Mouse (Mus musculus) heart, embryonic 14.5 days (tissue): ENCODE data around the gene Mgat3. TPM values are rescaled to one million over a fixed set of nuclear protein-coding genes. Genes with fewer than 3 reads are reported as not detected.

Experiments
- ATAC-seq: fragments of 200-750 bp; cut with Nextera tagmentation; 2 replicates; pipeline ENCODE4 v1.8.0; 2017; ENCODE audit warnings: low read depth, moderate TSS enrichment; ENCODE audit not compliant: insufficient number of reproducible peaks, insufficient read depth, low FRiP score
- H3K27ac ChIP-seq, 2 experiments: fragments of 200-500 bp in 1 of 2; fragments of 300-500 bp in 1 of 2; sonication (generic) in 1 of 2; replicated peaks in 1 of 2; 2 replicates each; pipeline ENCODE4 v1.5.1; 2012 to 2014; ENCODE audit warnings: low read depth in 2 of 2, low read length in 2 of 2, control low read depth in 1 of 2, mild to moderate bottlenecking in 1 of 2, mixed read lengths in 1 of 2; ENCODE audit not compliant: control insufficient read depth in 1 of 2, insufficient read depth in 1 of 2
- H3K27me3 ChIP-seq: fragments of 300-500 bp; sonication (generic); 2 replicates; pipeline ENCODE4 v1.6.1; 2014; ENCODE audit warnings: mild to moderate bottlenecking, low read length, control low read depth; ENCODE audit not compliant: control insufficient read depth, insufficient read depth
- H3K36me3 ChIP-seq: fragments of 300-500 bp; sonication (generic); 2 replicates; pipeline ENCODE4 v1.6.1; 2014; ENCODE audit warnings: mild to moderate bottlenecking, control low read depth, low read length, mixed read lengths; ENCODE audit not compliant: control insufficient read depth, insufficient read depth
- H3K4me1 ChIP-seq, 2 experiments: fragments of 200-500 bp in 1 of 2; fragments of 300-500 bp in 1 of 2; sonication (generic) in 1 of 2; 2 replicates each; pipeline ENCODE4 v1.6.1; 2012 to 2014; ENCODE audit warnings: low read length in 2 of 2, control low read depth in 1 of 2, mixed read lengths in 1 of 2; ENCODE audit not compliant: control insufficient read depth in 2 of 2, insufficient read depth in 2 of 2
- H3K4me2 ChIP-seq: fragments of 300-500 bp; sonication (generic); 2 replicates; pipeline ENCODE4 v1.6.1; 2014; ENCODE audit warnings: mild to moderate bottlenecking, low read length
- H3K4me3 ChIP-seq, 2 experiments: fragments of 200-500 bp in 1 of 2; fragments of 300-500 bp in 1 of 2; sonication (generic) in 1 of 2; 2 replicates each; pipeline ENCODE4 v1.5.1; 2012 to 2014; ENCODE audit warnings: low read length in 2 of 2, mild to moderate bottlenecking in 2 of 2, control low read depth in 1 of 2, low read depth in 1 of 2, moderate library complexity in 1 of 2; ENCODE audit not compliant: control insufficient read depth in 1 of 2, insufficient read depth in 1 of 2
- H3K9ac ChIP-seq: fragments of 300-500 bp; sonication (generic); 2 replicates; pipeline ENCODE4 v1.6.1; 2014; ENCODE audit warnings: mild to moderate bottlenecking, low read length
- H3K9me3 ChIP-seq: fragments of 300-500 bp; sonication (generic); 2 replicates; pipeline ENCODE4 v1.6.1; 2016; ENCODE audit warnings: low read length, control low read depth; ENCODE audit not compliant: control insufficient read depth
- WGBS: fragments of 180-500 bp; shearing (Covaris S2); extraction: QIAGEN DNeasy Blood & Tissue Kit; methylation state at CpG from one replicate; pipeline ENCODE4 v1.1.7; 2014; 5-methylcytosine and 5-hydroxymethylcytosine counted together
- polyA plus RNA-seq: library from polyadenylated mRNA; unstranded; fragments of >200 nt; fragmentation: Nextera tagmentation; extraction: Ambion mirVana; gene quantifications from 2 replicates; pipeline ENCODE4 v1.2.1, GENCODE M21; 2014

Mgat3 gene
- polyA plus RNA-seq, 1 experiment from 2014 or later, result 1.9 TPM

DNA sequence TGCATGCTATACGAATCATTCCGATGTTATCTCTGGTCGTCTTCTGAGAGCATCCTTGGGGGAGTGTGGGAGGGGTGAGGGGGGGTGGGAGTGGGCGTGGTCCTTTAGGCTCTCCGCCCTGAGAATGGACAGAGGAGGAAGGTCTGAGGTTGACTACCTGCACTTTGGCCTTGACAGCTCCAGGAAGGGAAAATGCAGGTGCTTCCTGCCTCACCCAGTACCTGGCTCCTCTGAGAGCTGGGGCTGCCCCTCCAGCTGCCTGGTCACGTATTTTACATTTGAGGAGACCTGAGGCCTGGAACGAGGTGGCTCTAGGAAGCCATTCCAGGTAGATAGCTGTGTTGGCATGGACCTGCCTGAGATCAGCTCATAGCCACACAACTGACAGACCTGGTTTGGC, 19.3 kb downstream of the Mgat3 start:
- Histone ChIP-seq H3K9me3 (no peaks in the 10 kb centered on the region), H3K4me1 (no peaks in the 10 kb centered on the region), H3K27me3 (no peaks in the 10 kb centered on the region), H3K36me3 (no peaks in the 10 kb centered on the region), H3K9ac (no peak overlapping the region), H3K4me2 (no peak overlapping the region), H3K27ac (no peak overlapping the region), H3K4me3 (no peak overlapping the region)
- WGBS, result 70% methylated on average over 7 of the region's 7 CpGs
- ATAC-seq, result no peak

DNA sequence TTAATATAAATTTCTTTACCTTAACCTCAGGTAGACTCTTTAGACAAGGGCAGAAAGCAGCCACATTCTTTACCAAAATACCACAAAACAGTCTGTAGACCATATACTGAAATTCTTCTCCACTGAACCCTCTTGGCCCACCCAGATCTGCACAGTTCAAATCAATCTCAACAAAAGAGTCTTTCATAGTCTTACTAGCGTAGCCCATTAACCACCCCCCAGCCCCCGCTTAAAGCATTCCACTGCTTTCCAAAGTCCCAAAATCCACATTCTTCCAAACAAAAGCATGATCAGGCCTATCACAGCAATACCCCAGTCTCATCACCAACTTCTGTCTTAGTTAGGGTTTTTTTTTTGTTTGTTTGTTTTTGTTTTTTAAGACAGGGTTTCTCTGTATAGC, 26.0 kb downstream of the Mgat3 start:
- Histone ChIP-seq H3K27me3 (no peaks in the 10 kb centered on the region), H3K9me3 (no peaks in the 10 kb centered on the region), H3K9ac (no peak overlapping the region), H3K4me3 (no peak overlapping the region), H3K27ac (no peak overlapping the region), H3K4me1 (no peaks in the 10 kb centered on the region), H3K36me3 (no peaks in the 10 kb centered on the region), H3K4me2 (no peak overlapping the region)
- ATAC-seq, result no peak
- WGBS, result 73% methylated on average over 2 of the region's 2 CpGs

DNA sequence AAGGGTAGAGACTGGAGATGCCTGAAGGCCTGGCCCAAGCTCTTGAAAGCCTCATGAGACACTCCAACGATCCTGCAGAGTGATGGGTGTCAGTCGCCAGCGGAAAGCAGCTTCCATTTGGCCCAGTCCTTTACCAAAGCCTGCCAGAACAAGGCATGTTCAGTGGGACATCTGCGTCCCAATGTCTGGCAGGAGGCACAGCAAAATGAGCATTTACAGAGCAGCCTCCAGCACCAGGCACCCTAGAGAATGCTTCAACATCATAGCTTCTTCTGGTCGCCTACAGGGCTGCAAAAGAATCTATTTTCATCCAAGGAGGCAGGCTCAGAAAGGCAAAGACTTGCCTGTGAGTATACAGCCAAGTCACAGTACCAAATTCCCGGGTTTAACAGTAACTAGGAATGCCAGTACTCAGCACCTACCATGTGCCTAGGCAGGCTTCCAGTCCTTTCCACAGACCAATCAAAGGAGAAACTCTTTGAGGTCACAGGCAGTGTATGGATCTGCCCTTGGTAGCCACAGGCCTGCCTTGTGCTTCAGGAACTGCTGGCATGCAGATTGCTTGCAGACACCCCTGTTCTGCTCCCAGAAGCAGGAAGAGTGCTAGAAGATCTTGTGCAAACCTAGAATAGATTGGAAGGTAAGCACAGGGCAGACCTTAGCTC, 28.7 kb downstream of the Mgat3 start:
- no peaks in the 10 kb centered on the region for H3K4me1 ChIP-seq
- H3K36me3 ChIP-seq, result no peaks in the 10 kb centered on the region
- ATAC-seq, result no peak
- no peak overlapping the region for H3K4me3 ChIP-seq
- no peak overlapping the region for H3K27ac ChIP-seq
- H3K9me3 ChIP-seq, result no peaks in the 10 kb centered on the region
- H3K27me3 ChIP-seq, result no peaks in the 10 kb centered on the region
- no peak overlapping the region for H3K9ac ChIP-seq
- H3K4me2 ChIP-seq, result no peak overlapping the region
- 68% methylated on average over 6 of the region's 6 CpGs for WGBS

DNA sequence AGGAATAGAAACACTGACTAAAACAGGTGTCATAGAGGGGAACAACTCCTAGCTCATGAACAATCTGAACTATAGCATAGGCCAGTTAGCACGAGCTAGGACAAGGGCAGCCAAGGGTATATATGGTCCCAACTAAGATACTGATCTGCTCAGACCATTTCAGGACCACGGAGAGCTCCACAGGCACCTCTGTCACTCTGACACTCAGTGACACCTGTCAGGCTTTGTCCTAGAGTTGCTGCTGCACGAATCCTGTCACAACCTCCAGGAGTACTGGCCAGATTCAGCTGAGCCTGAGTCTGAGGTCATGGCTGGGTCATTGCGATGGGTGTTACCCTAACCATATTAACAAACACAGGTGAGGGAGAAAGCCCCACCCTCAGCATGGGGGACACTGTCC, 29.9 kb downstream of the Mgat3 start:
- Histone ChIP-seq H3K9me3 (no peaks in the 10 kb centered on the region), H3K27ac (no peak overlapping the region), H3K9ac (no peak overlapping the region), H3K27me3 (no peaks in the 10 kb centered on the region), H3K36me3 (no peaks in the 10 kb centered on the region), H3K4me2 (no peak overlapping the region), H3K4me3 (no peak overlapping the region), H3K4me1 (no peaks in the 10 kb centered on the region)
- no peak for ATAC-seq
- WGBS, result 26% methylated on average over 4 of the region's 4 CpGs

DNA sequence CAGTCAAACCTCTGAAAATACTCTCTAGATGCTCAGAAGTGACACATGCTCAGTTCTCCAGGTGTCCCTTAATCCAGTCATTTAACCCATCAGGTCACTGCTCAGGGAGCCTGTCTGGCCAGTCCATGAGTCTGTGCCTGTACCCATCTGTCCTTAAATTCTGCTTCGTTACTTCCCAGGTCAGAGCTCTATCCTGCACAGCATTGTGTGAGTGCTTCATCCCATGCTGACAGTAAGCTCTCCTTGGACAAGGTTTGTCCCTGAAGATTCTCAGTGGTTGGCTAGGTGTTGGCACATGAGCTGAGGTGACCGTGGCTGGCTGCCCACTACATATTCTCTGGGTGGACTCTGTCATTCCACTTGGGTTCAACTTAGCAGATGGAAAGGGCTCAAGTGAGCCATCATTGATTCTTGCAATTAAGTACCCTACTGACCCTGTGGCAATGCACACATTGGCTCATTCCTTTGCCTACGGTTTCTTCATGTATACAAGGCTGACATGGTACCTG, 32.6 kb downstream of the Mgat3 start:
- H3K4me3 ChIP-seq, result no peak overlapping the region
- no peak for ATAC-seq
- WGBS, result 79% methylated on average over 3 of the region's 3 CpGs
- H3K4me1 ChIP-seq, result no peaks in the 10 kb centered on the region
- H3K9me3 ChIP-seq, result no peaks in the 10 kb centered on the region
- H3K4me2 ChIP-seq, result no peak overlapping the region
- H3K27me3 ChIP-seq, result no peaks in the 10 kb centered on the region
- H3K9ac ChIP-seq, result no peak overlapping the region
- H3K27ac ChIP-seq, result no peak overlapping the region
- H3K36me3 ChIP-seq, result no peaks in the 10 kb centered on the region

- no peaks in the 10 kb centered on the region for H3K27me3 ChIP-seq
- no peak overlapping the region for H3K9ac ChIP-seq
- H3K4me3 ChIP-seq, result no peak overlapping the region
- H3K27ac ChIP-seq, result no peak overlapping the region
- H3K4me1 ChIP-seq, result no peaks in the 10 kb centered on the region
- ATAC-seq, result no peak
- no peak overlapping the region for H3K4me2 ChIP-seq
- H3K36me3 ChIP-seq, result no peaks in the 10 kb centered on the region
- 45% methylated on average over 4 of the region's 4 CpGs for WGBS
- no peaks in the 10 kb centered on the region for H3K9me3 ChIP-seq
Measured at GRCm38 (mm10) chr15:80208446-80208845, 34.9 kb downstream of the Mgat3 start.

GRCm38 (mm10) chr15:80213688-80214087, 40.2 kb downstream of the Mgat3 start:
- no peak for ATAC-seq
- Histone ChIP-seq H3K9me3 (no peaks in the 10 kb centered on the region), H3K27me3 (no peaks in the 10 kb centered on the region), H3K4me1 (no peaks in the 10 kb centered on the region), H3K36me3 (no peaks in the 10 kb centered on the region), H3K27ac (no peak overlapping the region), H3K4me2 (no peak overlapping the region), H3K9ac (no peak overlapping the region), H3K4me3 (no peak overlapping the region)
